Mouse (Mus musculus): ENCODE results near the gene Hmgb2. TPM values are rescaled to one million over a fixed set of nuclear protein-coding genes. Genes with fewer than 3 reads are reported as not detected.

Hmgb2 gene
- polyA plus RNA-seq, 1 experiment from 2014 or later = 671 TPM

- 92% methylated on average over 9 of the region's 9 CpGs for WGBS
- Histone ChIP-seq H3K4me3 (no peak overlapping the region), H3K27ac (no peak overlapping the region), H3K36me3 (replicated peaks) (peaks cover 2% of the 10 kb centered on the region), H3K9me3 (no peaks in the 10 kb centered on the region), H3K27me3 (ENCODE audit: poor library complexity, severe bottlenecking) (no peaks in the 10 kb centered on the region), H3K4me1 (no peaks in the 10 kb centered on the region)
- no peak for DNase-seq (ENCODE audit: extremely low spot score, low spot score)
Measured at GRCm38 (mm10) chr8:57541405-57541804, 29.7 kb downstream of the Hmgb2 start.

GRCm38 (mm10) chr8:57546401-57546800 lies 34.7 kb downstream of the Hmgb2 start:
- H3K27ac ChIP-seq = no peak overlapping the region
- DNase-seq (ENCODE audit: extremely low spot score, low spot score) = no peak
- H3K4me1 ChIP-seq = no peaks in the 10 kb centered on the region
- no peaks in the 10 kb centered on the region for H3K9me3 ChIP-seq
- no peak overlapping the region for H3K4me3 ChIP-seq
- 0 out of 2 replicates have a peak, but pooled peaks cover 3% of the 10 kb centered on the region for H3K36me3 ChIP-seq (replicated peaks)
- WGBS = 92% methylated on average over 3 of the region's 3 CpGs
- no peaks in the 10 kb centered on the region for H3K27me3 ChIP-seq (ENCODE audit: poor library complexity, severe bottlenecking)

- DNase-seq (ENCODE audit: extremely low spot score, low spot score) = no peak
- no peak overlapping the region for H3K4me3 ChIP-seq
- no peaks in the 10 kb centered on the region for H3K9me3 ChIP-seq
- H3K36me3 ChIP-seq (replicated peaks) = 0 out of 2 replicates have a peak, but pooled peaks cover 5% of the 10 kb centered on the region
- no peak overlapping the region for H3K27ac ChIP-seq
- 91% methylated on average over 3 of the region's 3 CpGs for WGBS
- H3K27me3 ChIP-seq (ENCODE audit: poor library complexity, severe bottlenecking) = no peaks in the 10 kb centered on the region
- no peaks in the 10 kb centered on the region for H3K4me1 ChIP-seq
Measured at GRCm38 (mm10) chr8:57546834-57547233, 35.1 kb downstream of the Hmgb2 start.

GRCm38 (mm10) chr8:57547581-57547980 lies 35.9 kb downstream of the Hmgb2 start:
- Histone ChIP-seq H3K27ac (no peak overlapping the region), H3K4me1 (no peaks in the 10 kb centered on the region), H3K36me3 (replicated peaks) (0 out of 2 replicates have a peak, but pooled peaks cover 5% of the 10 kb centered on the region), H3K4me3 (no peak overlapping the region), H3K27me3 (ENCODE audit: poor library complexity, severe bottlenecking) (no peaks in the 10 kb centered on the region), H3K9me3 (no peaks in the 10 kb centered on the region)
- DNase-seq (ENCODE audit: extremely low spot score, low spot score) = no peak
- WGBS = 86% methylated on average over 12 of the region's 12 CpGs

GRCm38 (mm10) chr8:57552102-57553032 lies 40.7 kb downstream of the Hmgb2 start:
- no peak for DNase-seq (ENCODE audit: extremely low spot score, low spot score)
- no peak overlapping the region for H3K4me3 ChIP-seq
- no peaks in the 10 kb centered on the region for H3K9me3 ChIP-seq
- no peak overlapping the region for H3K27ac ChIP-seq
- 0 out of 2 replicates have a peak, but pooled peaks cover 5% of the 10 kb centered on the region for H3K36me3 ChIP-seq (replicated peaks)
- 92% methylated on average over 14 of the region's 14 CpGs for WGBS
- no peaks in the 10 kb centered on the region for H3K4me1 ChIP-seq
- H3K27me3 ChIP-seq (ENCODE audit: poor library complexity, severe bottlenecking) = no peaks in the 10 kb centered on the region

GRCm38 (mm10) chr8:57560926-57561325 lies 49.2 kb downstream of the Hmgb2 start:
- H3K36me3 ChIP-seq (replicated peaks) = no peaks in the 10 kb centered on the region
- no peaks in the 10 kb centered on the region for H3K9me3 ChIP-seq
- no peak overlapping the region for H3K27ac ChIP-seq
- no peak overlapping the region for H3K4me3 ChIP-seq
- no peak for DNase-seq (ENCODE audit: extremely low spot score, low spot score)
- H3K27me3 ChIP-seq (ENCODE audit: poor library complexity, severe bottlenecking) = no peaks in the 10 kb centered on the region
- no peaks in the 10 kb centered on the region for H3K4me1 ChIP-seq
- 93% methylated on average over 9 of the region's 9 CpGs for WGBS

GRCm38 (mm10) chr8:57562741-57563140 lies 51.0 kb downstream of the Hmgb2 start:
- H3K27me3 ChIP-seq (ENCODE audit: poor library complexity, severe bottlenecking) = no peaks in the 10 kb centered on the region
- H3K4me3 ChIP-seq = no peak overlapping the region
- H3K9me3 ChIP-seq = no peaks in the 10 kb centered on the region
- peaks cover 3% of the 10 kb centered on the region; the same call in 1 of the 2 replicates for H3K4me1 ChIP-seq
- H3K36me3 ChIP-seq (replicated peaks) = no peaks in the 10 kb centered on the region
- DNase-seq (ENCODE audit: extremely low spot score, low spot score) = no peak
- WGBS = 94% methylated on average over 3 of the region's 3 CpGs
- H3K27ac ChIP-seq = no peak overlapping the region

GRCm38 (mm10) chr8:57563726-57564125 lies 52.0 kb downstream of the Hmgb2 start:
- 96% methylated on average over 15 of the region's 15 CpGs for WGBS
- H3K9me3 ChIP-seq = no peaks in the 10 kb centered on the region
- no peaks in the 10 kb centered on the region for H3K27me3 ChIP-seq (ENCODE audit: poor library complexity, severe bottlenecking)
- no peak overlapping the region for H3K27ac ChIP-seq
- H3K36me3 ChIP-seq (replicated peaks) = no peaks in the 10 kb centered on the region
- H3K4me1 ChIP-seq = peaks cover 10% of the 10 kb centered on the region; the same call in 1 of the 2 replicates
- no peak overlapping the region for H3K4me3 ChIP-seq
- no peak for DNase-seq (ENCODE audit: extremely low spot score, low spot score)

GRCm38 (mm10) chr8:57565039-57565438 lies 53.3 kb downstream of the Hmgb2 start:
- peaks cover 19% of the 10 kb centered on the region for H3K4me1 ChIP-seq
- H3K27ac ChIP-seq = no peak overlapping the region
- H3K36me3 ChIP-seq (replicated peaks) = no peaks in the 10 kb centered on the region
- H3K9me3 ChIP-seq = no peaks in the 10 kb centered on the region
- no peaks in the 10 kb centered on the region for H3K27me3 ChIP-seq (ENCODE audit: poor library complexity, severe bottlenecking)
- DNase-seq (ENCODE audit: extremely low spot score, low spot score) = no peak
- H3K4me3 ChIP-seq = no peak overlapping the region
- 90% methylated on average over 6 of the region's 6 CpGs for WGBS

Other genes starting within 250 kb of the Hmgb2 start
- not detected in 2 replicates for gene Hand2, start 190.9 kb upstream of the Hmgb2 start, polyA plus RNA-seq (2016; fragmentation: Nextera tagmentation; extraction: Ambion mirVana)
- not detected in 2 replicates for gene Scrg1, start 56.0 kb upstream of the Hmgb2 start, polyA plus RNA-seq (2016; fragmentation: Nextera tagmentation; extraction: Ambion mirVana)
- gene Sap30, start 24.0 kb upstream of the Hmgb2 start, polyA plus RNA-seq (2016; fragmentation: Nextera tagmentation; extraction: Ambion mirVana) = 83.3 and 91.6 TPM in 2 replicates
- 24.2 and 25.9 TPM in 2 replicates for gene Galnt7, start 141.1 kb downstream of the Hmgb2 start, polyA plus RNA-seq (2016; fragmentation: Nextera tagmentation; extraction: Ambion mirVana)

Measured in forebrain, embryonic 10.5 days (tissue).